Mouse (Mus musculus) lung, embryonic 15.5 days (tissue): ENCODE measurements at regions not wholly inside any gene's neighbourhood (a gene's known extent, or its start where the extent isn't known, plus 50 kb on each side); places are given as distances from the start of the nearest gene placed in this dataset.

Experiments
- ATAC-seq: fragments of 200-750 bp; cut with Nextera tagmentation; 2 replicates; pipeline ENCODE4 v1.8.0; 2017; ENCODE audit warnings: moderate number of reproducible peaks, borderline replicate concordance; ENCODE audit not compliant: low FRiP score, low TSS enrichment; ENCODE audit errors: extremely low read depth
- H3K27ac ChIP-seq: fragments of 300-500 bp; sonication (generic); 2 replicates; pipeline ENCODE4 v1.5.1; 2015; ENCODE audit warnings: moderate library complexity, mild to moderate bottlenecking, inconsistent platforms
- H3K27me3 ChIP-seq: fragments of 300-500 bp; sonication (generic); 2 replicates; pipeline ENCODE4 v1.6.1; 2015; ENCODE audit warnings: inconsistent platforms
- H3K36me3 ChIP-seq: fragments of 300-500 bp; sonication (generic); 2 replicates; pipeline ENCODE4 v1.6.1; 2015; ENCODE audit warnings: inconsistent platforms
- H3K4me1 ChIP-seq: fragments of 300-500 bp; sonication (generic); 2 replicates; pipeline ENCODE4 v1.6.1; 2015; ENCODE audit warnings: inconsistent platforms
- H3K4me2 ChIP-seq: fragments of 300-500 bp; sonication (generic); 2 replicates; pipeline ENCODE4 v1.6.1; 2015; ENCODE audit warnings: inconsistent platforms, mild to moderate bottlenecking, moderate library complexity
- H3K4me3 ChIP-seq: fragments of 300-500 bp; sonication (generic); 2 replicates; pipeline ENCODE4 v1.5.1; 2015; ENCODE audit warnings: mild to moderate bottlenecking, inconsistent platforms
- H3K9ac ChIP-seq: fragments of 300-500 bp; sonication (generic); 2 replicates; pipeline ENCODE4 v1.6.1; 2015; ENCODE audit warnings: inconsistent platforms
- H3K9me3 ChIP-seq: fragments of 300-500 bp; sonication (generic); 2 replicates; pipeline ENCODE4 v1.6.1; 2016; ENCODE audit warnings: inconsistent platforms
- WGBS: fragments of 180-500 bp; shearing (Covaris S2); methylation state at CpG from one replicate; pipeline ENCODE4 v1.1.7; 2015; 5-methylcytosine and 5-hydroxymethylcytosine counted together

DNA sequence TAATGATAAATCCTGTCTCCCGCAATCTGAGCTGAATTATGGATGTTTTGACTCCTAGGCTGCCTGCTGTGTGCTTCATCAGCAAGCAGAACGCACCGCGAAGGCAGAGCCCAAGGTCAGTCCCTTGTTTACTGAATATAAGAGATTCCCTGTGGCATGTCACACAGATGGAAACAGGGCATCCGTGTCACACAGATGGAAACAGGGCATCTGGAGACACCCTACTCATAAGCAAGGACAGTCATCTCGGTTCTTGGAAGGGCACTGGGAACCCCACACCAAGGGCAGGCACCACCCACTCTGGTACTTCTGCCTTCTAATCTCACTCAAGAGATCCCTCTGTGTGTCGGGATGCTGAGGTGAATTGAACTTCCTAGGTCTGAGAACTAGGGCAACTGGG is 241.9 kb downstream of the Cog6 start:
- Histone ChIP-seq H3K27me3 (no peaks in the 10 kb centered on the region), H3K4me1 (no peaks in the 10 kb centered on the region), H3K9me3 (no peaks in the 10 kb centered on the region), H3K27ac (no peak overlapping the region), H3K4me3 (no peak overlapping the region), H3K9ac (no peak overlapping the region), H3K36me3 (no peaks in the 10 kb centered on the region), H3K4me2 (no peak overlapping the region)
- no peak for ATAC-seq
- 59% methylated on average over 7 of the region's 7 CpGs for WGBS

DNA sequence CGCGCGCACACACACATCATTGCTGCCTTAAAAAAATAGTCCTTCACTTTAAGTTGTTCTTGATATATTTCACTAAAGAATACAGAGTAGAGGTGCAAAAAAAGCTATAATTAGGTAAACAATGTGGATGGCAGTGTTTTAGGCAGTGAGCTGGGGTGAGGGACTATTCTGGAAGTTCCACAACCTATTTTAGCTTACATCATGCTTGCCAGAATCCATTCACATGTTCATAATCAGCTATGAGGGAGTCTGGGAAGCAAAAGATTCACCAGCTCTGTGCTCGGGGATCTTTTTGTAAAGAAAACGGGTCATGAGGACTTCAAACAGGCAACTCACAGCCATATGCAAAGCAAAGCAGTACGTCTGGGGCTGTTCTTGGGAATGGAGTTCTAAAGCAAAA is 242.3 kb downstream of the Cog6 start:
- no peak overlapping the region for H3K4me2 ChIP-seq
- no peak overlapping the region for H3K4me3 ChIP-seq
- no peak overlapping the region for H3K9ac ChIP-seq
- H3K27ac ChIP-seq: no peak overlapping the region
- H3K4me1 ChIP-seq: no peaks in the 10 kb centered on the region
- no peak for ATAC-seq
- no peaks in the 10 kb centered on the region for H3K36me3 ChIP-seq
- WGBS: 85% methylated on average over 6 of the region's 6 CpGs
- no peaks in the 10 kb centered on the region for H3K27me3 ChIP-seq
- H3K9me3 ChIP-seq: no peaks in the 10 kb centered on the region

DNA sequence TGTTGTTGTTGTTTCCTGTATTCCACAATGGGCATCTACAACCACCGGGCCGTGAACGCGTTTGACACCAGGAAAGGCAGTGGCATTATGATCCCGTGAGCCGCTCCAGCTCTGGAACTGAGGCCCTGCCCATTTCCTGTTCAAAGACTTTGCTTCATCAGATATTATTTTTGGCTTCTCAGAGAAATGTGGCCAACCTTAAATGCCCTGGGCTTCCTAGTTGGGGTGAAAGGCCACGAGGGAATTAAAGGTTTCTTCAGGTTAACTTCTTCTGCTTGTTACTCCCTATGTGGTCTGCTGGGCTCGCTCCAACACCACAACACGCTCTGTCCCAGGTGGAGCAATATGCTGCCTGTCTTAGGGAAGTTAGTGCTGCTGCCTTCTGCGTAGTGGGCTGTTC is 249.8 kb downstream of the Cog6 start:
- WGBS: 67% methylated on average over 10 of the region's 10 CpGs

DNA sequence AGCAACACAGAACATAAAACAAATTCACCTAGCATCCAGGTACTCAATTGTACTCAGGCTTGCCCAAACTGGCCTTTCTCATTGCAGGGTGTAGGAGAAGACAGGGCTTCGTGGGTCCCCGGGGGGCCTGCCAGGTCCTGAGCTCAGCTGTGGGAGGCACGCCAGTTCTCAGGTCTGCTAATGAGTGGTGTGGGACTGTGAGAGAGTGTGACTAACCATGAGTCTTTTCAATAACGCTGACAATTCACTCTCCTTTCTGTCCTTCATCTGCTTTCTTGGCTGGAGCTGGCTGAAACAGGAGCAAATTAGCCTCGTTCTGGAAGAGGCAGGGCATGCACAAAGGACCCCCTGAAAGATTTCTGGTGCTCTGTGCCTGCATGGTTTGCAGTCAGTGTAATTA is 250.2 kb downstream of the Cog6 start:
- Histone ChIP-seq H3K4me2 (no peak overlapping the region), H3K9ac (no peak overlapping the region), H3K9me3 (no peaks in the 10 kb centered on the region), H3K4me3 (no peak overlapping the region), H3K4me1 (0 out of 2 replicates have a peak, but pooled peaks cover 5% of the 10 kb centered on the region), H3K27me3 (no peaks in the 10 kb centered on the region), H3K36me3 (no peaks in the 10 kb centered on the region), H3K27ac (no peak overlapping the region)
- WGBS: 80% methylated on average over 5 of the region's 5 CpGs
- no peak for ATAC-seq

More for the DNA sequence above, 249.8 kb downstream of the Cog6 start:
- H3K9me3 ChIP-seq: no peaks in the 10 kb centered on the region
- no peak overlapping the region for H3K27ac ChIP-seq
- H3K9ac ChIP-seq: no peak overlapping the region
- H3K4me3 ChIP-seq: no peak overlapping the region
- no peaks in the 10 kb centered on the region for H3K36me3 ChIP-seq
- H3K4me1 ChIP-seq: 0 out of 2 replicates have a peak, but pooled peaks cover 5% of the 10 kb centered on the region
- H3K27me3 ChIP-seq: no peaks in the 10 kb centered on the region
- no peak overlapping the region for H3K4me2 ChIP-seq
- no peak for ATAC-seq

DNA sequence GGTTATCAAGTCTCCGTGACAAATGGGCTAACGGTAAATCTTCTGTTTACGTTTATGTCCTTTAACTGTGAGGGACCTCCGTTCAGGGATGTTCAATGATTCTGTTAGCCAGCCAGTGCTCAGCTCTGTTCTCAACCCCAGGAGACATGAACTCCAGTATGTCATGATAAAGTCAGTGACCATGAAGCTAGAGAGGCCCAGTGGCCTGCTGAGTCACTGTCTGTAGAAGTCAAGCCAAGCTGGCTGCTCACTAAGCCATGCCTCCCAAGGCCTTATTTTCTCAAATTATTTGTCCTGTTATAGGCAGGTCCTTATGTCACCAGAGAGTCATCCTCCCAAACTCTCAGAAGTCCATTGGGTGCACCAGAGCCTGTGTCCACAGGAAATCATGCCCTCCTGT is 252.9 kb downstream of the Cog6 start:
- no peaks in the 10 kb centered on the region for H3K36me3 ChIP-seq
- ATAC-seq: no peak
- 37% methylated on average over 4 of the region's 4 CpGs for whole genome bisulfite sequencing
- no peak overlapping the region for H3K4me3 ChIP-seq
- no peak overlapping the region for H3K27ac ChIP-seq
- 0 out of 2 replicates have a peak, but pooled peaks cover 5% of the 10 kb centered on the region for H3K4me1 ChIP-seq
- no peak overlapping the region for H3K4me2 ChIP-seq
- no peak overlapping the region for H3K9ac ChIP-seq
- no peaks in the 10 kb centered on the region for H3K27me3 ChIP-seq
- H3K9me3 ChIP-seq: no peaks in the 10 kb centered on the region

DNA sequence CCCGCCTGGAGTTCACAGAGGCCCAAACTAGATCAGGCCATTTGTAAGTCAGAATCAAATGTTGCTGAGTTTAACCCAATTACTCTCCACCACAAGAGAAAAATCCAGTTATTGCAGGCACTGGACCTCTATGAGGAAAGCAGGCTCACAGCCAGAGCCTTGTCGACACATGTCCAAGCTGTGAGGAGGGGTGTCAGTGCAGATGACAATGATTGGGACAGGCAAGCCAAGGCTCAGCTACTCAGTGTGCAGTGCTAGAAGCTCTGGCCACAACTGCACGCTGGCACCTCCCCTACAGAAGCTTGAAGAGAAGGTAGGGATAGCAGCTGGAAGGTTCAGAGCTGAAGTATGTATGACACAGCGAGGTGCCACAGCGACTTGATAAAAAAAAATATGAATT is 253.4 kb downstream of the Cog6 start:
- H3K27me3 ChIP-seq: no peaks in the 10 kb centered on the region
- 55% methylated on average over 5 of the region's 5 CpGs for WGBS

DNA sequence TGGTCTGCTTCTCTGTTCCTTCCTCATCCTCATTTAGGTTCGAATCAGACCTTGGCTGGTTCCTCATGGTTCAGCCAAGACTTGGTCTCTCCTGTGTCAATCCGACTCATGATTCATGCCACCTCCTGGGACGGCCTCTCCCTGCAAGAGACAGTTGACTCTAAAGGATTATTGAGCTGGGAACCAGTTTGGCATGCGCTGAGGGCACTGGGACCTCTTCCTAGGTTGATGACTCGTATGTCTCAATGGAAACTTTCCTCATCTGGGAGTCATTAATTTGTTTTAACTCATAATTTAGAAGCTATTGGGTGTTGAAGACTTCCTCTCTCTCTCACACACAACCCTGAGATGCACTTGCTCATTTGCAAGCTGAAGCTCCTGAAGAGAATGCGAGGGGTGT is 254.5 kb downstream of the Cog6 start:
- Histone ChIP-seq H3K36me3 (no peaks in the 10 kb centered on the region), H3K9ac (no peak overlapping the region), H3K27me3 (no peaks in the 10 kb centered on the region), H3K27ac (no peak overlapping the region), H3K4me2 (no peak overlapping the region), H3K4me1 (0 out of 2 replicates have a peak, but pooled peaks cover 5% of the 10 kb centered on the region), H3K9me3 (no peaks in the 10 kb centered on the region), H3K4me3 (no peak overlapping the region)
- 86% methylated on average over 6 of the region's 6 CpGs for WGBS
- no peak for ATAC-seq

More for the DNA sequence above, 253.4 kb downstream of the Cog6 start:
- H3K4me1 ChIP-seq: 0 out of 2 replicates have a peak, but pooled peaks cover 5% of the 10 kb centered on the region
- no peak; the same call in none of the 2 replicates for ATAC-seq
- no peaks in the 10 kb centered on the region for H3K36me3 ChIP-seq
- no peak overlapping the region for H3K27ac ChIP-seq
- H3K9me3 ChIP-seq: no peaks in the 10 kb centered on the region
- H3K4me2 ChIP-seq: no peak overlapping the region
- no peak overlapping the region for H3K9ac ChIP-seq
- no peak overlapping the region for H3K4me3 ChIP-seq

DNA sequence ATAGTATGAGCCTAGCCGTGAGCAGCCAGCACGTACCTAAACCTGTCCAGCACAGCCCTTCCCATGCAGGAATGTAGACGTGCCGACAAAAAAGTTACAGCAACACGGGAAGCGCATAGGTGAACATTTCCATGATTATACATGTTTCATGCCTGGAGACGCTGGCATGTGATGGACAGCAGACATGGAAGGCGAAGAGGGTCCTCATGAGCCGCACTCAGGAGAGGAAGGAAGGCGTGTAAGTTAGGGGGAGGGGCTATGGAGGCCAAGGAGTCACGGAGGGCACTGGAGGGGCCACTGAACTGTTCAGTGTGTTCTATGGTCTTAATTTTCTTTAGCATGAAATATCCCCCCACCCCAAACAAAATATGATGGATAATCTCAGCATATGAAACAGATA is 257.2 kb downstream of the Cog6 start:
- WGBS: 86% methylated on average over 11 of the region's 11 CpGs
- H3K9me3 ChIP-seq: no peaks in the 10 kb centered on the region
- H3K4me2 ChIP-seq: no peak overlapping the region
- no peak overlapping the region for H3K27ac ChIP-seq
- no peaks in the 10 kb centered on the region for H3K27me3 ChIP-seq
- ATAC-seq: no peak
- no peaks in the 10 kb centered on the region for H3K4me1 ChIP-seq
- no peak overlapping the region for H3K9ac ChIP-seq
- H3K36me3 ChIP-seq: no peaks in the 10 kb centered on the region
- H3K4me3 ChIP-seq: no peak overlapping the region

DNA sequence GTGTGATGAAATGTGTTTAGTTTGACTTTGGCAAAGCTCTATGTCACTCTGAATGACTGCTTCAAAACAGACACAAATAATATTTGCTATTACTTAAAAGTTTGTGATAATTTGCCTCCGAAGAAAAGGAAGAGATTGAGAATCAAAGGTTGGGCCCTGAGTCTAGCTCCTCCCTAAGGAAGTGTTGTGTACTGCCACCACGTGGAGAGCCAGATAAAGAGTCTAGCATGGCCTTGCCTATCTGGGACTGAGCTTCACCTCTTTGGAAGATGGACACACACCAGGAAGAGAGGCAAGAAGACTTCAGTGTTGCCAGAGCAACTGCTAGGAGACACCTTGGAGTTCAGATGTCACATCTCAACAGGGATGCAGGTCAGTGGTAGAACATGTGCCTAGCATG is 258.5 kb downstream of the Cog6 start:
- H3K9me3 ChIP-seq: no peaks in the 10 kb centered on the region
- no peaks in the 10 kb centered on the region for H3K36me3 ChIP-seq
- H3K9ac ChIP-seq: no peak overlapping the region
- no peak overlapping the region for H3K27ac ChIP-seq
- H3K27me3 ChIP-seq: no peaks in the 10 kb centered on the region
- no peak for ATAC-seq
- peaks cover 3% of the 10 kb centered on the region; the same call in 1 of the 2 replicates for H3K4me1 ChIP-seq
- no peak overlapping the region for H3K4me2 ChIP-seq
- H3K4me3 ChIP-seq: no peak overlapping the region
- 14% methylated on average over 2 of the region's 2 CpGs for WGBS

DNA sequence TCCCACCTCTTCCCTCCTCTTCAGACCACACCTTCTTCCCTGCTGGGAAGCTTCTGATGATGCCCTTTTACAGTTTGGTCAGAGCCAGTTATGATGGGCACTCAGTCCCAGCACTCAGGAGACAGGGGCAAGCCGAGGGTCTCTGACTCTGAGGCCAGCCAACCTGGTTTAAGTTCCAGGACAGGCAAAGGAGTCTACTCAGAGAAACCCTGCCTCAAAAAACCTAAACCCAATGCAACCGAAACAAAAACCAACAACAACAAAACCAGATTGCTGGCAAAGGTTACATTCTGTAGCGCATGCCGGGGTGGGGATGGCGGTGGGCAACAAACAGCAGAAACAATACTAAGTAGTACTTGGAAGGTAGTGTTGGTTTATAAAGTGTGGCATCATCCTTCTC is 260.2 kb downstream of the Cog6 start:
- Histone ChIP-seq H3K4me2 (no peak overlapping the region), H3K4me3 (no peak overlapping the region), H3K9me3 (no peaks in the 10 kb centered on the region), H3K9ac (no peak overlapping the region), H3K36me3 (no peaks in the 10 kb centered on the region), H3K27ac (no peak overlapping the region), H3K4me1 (peaks cover 3% of the 10 kb centered on the region; the same call in 1 of the 2 replicates), H3K27me3 (no peaks in the 10 kb centered on the region)
- 88% methylated on average over 5 of the region's 5 CpGs for WGBS
- no peak for ATAC-seq

DNA sequence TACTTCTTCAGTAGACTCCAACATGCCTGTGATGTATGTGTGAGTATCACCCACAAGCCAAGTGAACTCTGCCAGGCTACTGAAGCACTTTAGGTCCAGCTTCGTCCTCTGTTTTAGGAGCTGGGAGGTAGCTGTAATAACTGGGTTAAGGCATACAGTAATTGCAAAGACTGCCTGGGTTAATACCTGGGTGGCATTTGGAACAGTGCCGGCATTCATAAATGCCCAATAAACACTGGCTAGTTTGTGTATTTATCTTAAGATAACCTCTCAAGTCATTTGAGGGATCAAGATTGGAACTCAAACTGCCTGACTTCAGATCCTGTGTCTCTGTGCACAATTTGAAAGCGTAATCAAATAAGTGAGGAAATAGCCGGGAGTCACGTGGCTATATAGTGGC is 261.0 kb downstream of the Cog6 start:
- Histone ChIP-seq H3K9ac (no peak overlapping the region), H3K4me3 (no peak overlapping the region), H3K27me3 (no peaks in the 10 kb centered on the region), H3K4me2 (no peak overlapping the region), H3K36me3 (no peaks in the 10 kb centered on the region), H3K9me3 (no peaks in the 10 kb centered on the region), H3K27ac (no peak overlapping the region), H3K4me1 (peaks cover 3% of the 10 kb centered on the region; the same call in 1 of the 2 replicates)
- ATAC-seq: no peak
- 32% methylated on average over 5 of the region's 5 CpGs for WGBS

DNA sequence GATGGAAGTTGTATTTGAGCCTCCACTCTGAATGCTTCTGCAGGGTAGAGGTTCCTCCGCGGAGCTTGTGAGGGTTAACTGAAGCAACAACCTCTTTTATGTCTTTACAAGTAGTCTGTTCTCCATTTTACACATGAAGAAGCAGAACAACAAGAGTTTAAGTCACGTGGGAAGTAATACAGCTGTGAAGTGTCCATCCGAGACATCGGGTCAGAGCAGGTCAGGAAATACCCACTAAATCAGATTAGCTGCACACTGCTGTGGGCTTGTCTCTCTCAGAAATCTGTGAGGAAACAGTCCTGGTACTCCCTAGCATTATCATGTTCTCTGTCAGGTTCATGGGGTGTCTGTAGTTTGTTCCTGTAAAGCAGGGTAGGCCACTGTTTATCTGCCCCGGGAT is 262.1 kb downstream of the Cog6 start:
- Histone ChIP-seq H3K9me3 (no peaks in the 10 kb centered on the region), H3K27ac (no peak overlapping the region), H3K9ac (no peak overlapping the region), H3K4me3 (no peak overlapping the region), H3K36me3 (no peaks in the 10 kb centered on the region), H3K4me1 (peaks cover 3% of the 10 kb centered on the region; the same call in 1 of the 2 replicates), H3K4me2 (no peak overlapping the region), H3K27me3 (no peaks in the 10 kb centered on the region)
- 32% methylated on average over 6 of the region's 6 CpGs for WGBS
- no peak for ATAC-seq

DNA sequence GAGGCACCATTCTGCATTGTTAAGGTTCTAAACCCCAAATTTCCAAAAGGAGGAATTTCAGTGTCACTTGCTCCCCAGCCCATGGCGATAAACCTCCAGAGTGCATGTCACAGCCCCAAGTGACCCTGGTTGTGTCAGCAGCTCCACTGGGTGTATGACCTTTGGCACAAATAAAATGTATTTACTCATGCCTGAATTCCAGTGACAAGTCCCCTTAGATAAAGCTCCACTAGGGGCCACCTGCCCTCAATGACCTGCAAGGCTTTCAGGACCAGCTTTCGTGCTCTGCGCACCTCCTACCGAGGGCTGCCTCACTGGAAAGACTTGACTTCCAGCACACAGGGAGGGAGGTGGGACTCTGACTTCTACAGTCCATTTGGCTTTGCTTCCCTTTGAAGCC is 262.6 kb downstream of the Cog6 start:
- Histone ChIP-seq H3K9ac (no peak overlapping the region), H3K9me3 (no peaks in the 10 kb centered on the region), H3K4me3 (no peak overlapping the region), H3K27me3 (no peaks in the 10 kb centered on the region), H3K4me1 (peaks cover 3% of the 10 kb centered on the region; the same call in 1 of the 2 replicates), H3K36me3 (no peaks in the 10 kb centered on the region), H3K27ac (no peak overlapping the region), H3K4me2 (no peak overlapping the region)
- no peak for ATAC-seq
- WGBS: 57% methylated on average over 4 of the region's 4 CpGs
